Mouse (Mus musculus): ENCODE results near the gene Rcn3. TPM values are rescaled to one million over a fixed set of nuclear protein-coding genes. Genes with fewer than 3 reads are reported as not detected.
"Not testable (repeated sequence)": the region's sequence is repeated elsewhere in the genome, so short reads cannot be mapped to it uniquely, and the experiment has no call there.

The Rcn3 gene
- polyA plus RNA-seq, 1 experiment, result 10.4 TPM

DNA sequence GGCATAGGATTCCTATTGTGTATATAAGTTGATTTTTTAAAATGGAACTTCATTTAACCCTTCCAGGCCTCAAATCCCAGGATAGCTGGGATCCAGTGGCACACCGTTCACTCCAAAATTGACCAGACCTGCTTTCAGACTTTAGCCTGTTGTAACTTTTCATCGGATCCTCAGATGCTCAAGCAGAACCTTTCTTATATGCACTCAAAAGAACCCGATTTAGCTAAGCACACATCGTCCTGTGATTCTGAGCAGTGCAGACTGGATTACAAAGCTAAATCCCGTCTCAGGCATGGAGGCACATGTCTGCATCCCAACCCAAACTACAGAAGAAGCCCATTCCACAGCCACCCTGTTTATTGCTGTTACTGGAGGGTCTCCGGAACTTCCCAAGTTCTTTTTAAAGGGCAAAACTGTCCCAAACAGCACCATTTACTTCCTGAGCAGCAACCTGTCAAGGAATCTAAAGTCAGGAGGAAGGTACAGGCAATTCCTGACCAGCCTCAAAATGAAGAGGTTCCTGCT is 35.7 kb upstream of the Rcn3 start:
- Histone ChIP-seq H3K4me3 (ENCODE audit: control insufficient read depth, low read depth, low read length) (peak overlapping the region; percentile 89), H3K27ac (ENCODE audit: control insufficient read depth, insufficient read depth, low read depth, low read length) (peak overlapping the region; percentile 96), H3K4me1 (ENCODE audit: control insufficient read depth, insufficient read depth, low read length) (peaks cover 20% of the 10 kb centered on the region), H3K36me3 (ENCODE audit: control insufficient read depth, insufficient read depth, low read length) (no peaks in the 10 kb centered on the region), H3K27me3 (ENCODE audit: control insufficient read depth, insufficient read depth, low read length) (no peaks in the 10 kb centered on the region)
- TF ChIP-seq CTCF (IDR thresholded peaks at IDR 0.05; ENCODE audit: control insufficient read depth, insufficient read depth, insufficient replicate concordance, low read depth, low read length) (no peak), POLR2A (IDR thresholded peaks at IDR 0.05; ENCODE audit: control insufficient read depth, low read depth, low read length) (no peak)

DNA sequence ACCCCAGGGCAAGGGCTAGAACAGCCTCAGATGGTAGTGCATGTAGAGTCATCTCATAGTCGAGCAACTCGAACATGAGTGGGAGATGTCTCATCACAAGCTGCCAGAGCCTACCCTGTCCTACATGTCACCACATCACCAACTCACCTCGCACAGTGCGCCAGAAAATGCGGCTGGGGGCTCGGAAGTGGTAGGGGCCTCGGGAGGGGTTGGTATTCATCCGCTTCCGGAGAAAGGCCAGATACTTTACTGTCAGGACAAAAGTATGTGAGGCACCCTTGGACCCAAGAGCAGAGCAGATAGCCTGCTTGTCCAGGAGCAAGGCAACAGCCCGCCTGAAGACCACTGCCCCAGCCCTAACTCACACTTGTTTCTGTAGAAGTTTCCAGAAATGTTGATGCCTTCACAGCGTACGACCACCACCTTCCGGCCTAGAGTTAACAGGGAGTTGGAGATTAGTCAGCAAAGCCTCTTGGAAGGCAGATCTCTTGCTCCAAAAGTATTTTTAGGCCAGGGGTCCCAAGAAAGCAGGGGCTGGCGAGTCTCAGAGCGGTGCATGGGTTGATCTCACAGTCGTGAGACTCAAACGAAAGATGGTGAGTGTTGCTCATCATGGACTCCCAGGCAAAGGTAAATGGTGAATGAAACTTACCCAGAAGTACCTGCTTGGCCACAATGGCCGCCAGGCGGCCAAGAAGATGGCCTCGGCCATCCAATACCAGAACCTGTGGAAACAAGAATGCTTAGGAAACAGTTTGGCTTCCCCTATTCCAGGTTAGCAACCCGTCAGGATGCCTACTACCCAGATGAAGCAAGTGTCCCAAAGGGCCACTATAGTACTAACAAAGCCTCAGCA is 35.1 kb upstream of the Rcn3 start:
- Histone ChIP-seq H3K36me3 (ENCODE audit: control insufficient read depth, insufficient read depth, low read length) (no peaks in the 10 kb centered on the region; the same call in 1 of the 2 replicates), H3K27me3 (ENCODE audit: control insufficient read depth, insufficient read depth, low read length) (no peaks in the 10 kb centered on the region), H3K4me1 (ENCODE audit: control insufficient read depth, insufficient read depth, low read length) (peaks cover 20% of the 10 kb centered on the region), H3K27ac (ENCODE audit: control insufficient read depth, insufficient read depth, low read depth, low read length) (no peak overlapping the region), H3K4me3 (ENCODE audit: control insufficient read depth, low read depth, low read length) (no peak overlapping the region; the same call in none of the 2 replicates)
- no peak for TF ChIP-seq POLR2A (IDR thresholded peaks at IDR 0.05; ENCODE audit: control insufficient read depth, low read depth, low read length)
- TF ChIP-seq CTCF (IDR thresholded peaks at IDR 0.05; ENCODE audit: control insufficient read depth, insufficient read depth, insufficient replicate concordance, low read depth, low read length), result no peak

DNA sequence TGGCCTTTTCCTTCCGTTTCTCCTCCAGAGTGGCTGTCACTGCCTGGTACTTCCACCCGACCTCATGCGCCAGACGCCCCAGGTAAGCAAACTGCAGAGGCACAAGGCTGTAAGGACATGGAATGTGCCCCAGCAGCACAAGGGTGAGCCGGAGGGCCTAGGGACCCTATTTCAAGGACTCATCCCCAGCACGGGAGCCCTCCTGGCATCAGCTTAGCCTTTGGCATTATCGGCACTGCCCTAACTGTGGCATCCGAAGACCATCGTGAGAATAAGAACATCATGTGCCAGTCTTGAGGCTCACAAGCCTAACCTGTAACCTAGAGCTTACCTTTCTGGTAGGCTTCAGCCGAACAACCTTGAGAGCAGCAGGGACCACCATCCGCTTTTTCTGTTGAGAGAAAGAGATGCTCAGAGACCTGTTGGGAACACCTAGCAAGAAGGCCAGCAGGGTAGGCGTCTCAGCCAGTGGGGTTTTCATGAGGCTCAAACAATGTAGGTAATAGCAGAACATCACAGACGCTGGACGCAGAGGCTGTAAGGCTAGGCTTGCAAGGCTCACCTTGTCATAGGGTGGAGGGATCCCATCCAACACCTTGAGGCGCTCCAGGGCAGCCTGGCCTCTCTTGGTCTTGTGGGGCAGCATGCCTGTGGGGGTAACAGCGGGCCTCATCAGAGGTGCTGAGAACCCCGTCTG is 34.3 kb upstream of the Rcn3 start:
- Histone ChIP-seq H3K27me3 (ENCODE audit: control insufficient read depth, insufficient read depth, low read length) (no peaks in the 10 kb centered on the region), H3K4me1 (ENCODE audit: control insufficient read depth, insufficient read depth, low read length) (peaks cover 20% of the 10 kb centered on the region), H3K27ac (ENCODE audit: control insufficient read depth, insufficient read depth, low read depth, low read length) (no peak overlapping the region), H3K4me3 (ENCODE audit: control insufficient read depth, low read depth, low read length) (no peak overlapping the region; the same call in 1 of the 2 replicates), H3K36me3 (ENCODE audit: control insufficient read depth, insufficient read depth, low read length) (no peaks in the 10 kb centered on the region; the same call in 1 of the 2 replicates)
- TF ChIP-seq POLR2A (IDR thresholded peaks at IDR 0.05; ENCODE audit: control insufficient read depth, low read depth, low read length) (no peak), CTCF (IDR thresholded peaks at IDR 0.05; ENCODE audit: control insufficient read depth, insufficient read depth, insufficient replicate concordance, low read depth, low read length) (no peak)

DNA sequence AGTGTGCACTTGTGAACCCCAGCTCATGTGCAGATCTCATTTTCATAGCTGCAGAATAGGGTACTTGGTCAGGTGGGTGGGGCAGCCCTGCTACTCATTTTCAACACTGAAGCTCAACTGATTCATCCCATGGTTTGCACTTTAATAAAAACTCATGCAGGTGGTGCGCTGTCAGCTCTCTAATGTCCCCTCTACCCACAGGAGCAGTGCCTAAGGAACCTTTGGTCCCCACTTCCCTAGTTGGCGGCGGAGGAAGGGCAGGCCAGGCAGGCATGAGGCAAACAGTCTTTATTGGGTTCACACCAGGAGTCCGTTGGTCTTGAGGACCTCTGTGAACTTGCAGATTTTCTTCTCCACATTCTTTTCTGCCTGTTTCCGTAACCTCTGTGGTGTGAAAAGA is 33.6 kb upstream of the Rcn3 start:
- H3K36me3 ChIP-seq (ENCODE audit: control insufficient read depth, insufficient read depth, low read length); H3K27me3 ChIP-seq (ENCODE audit: control insufficient read depth, insufficient read depth, low read length); H3K27ac ChIP-seq (ENCODE audit: control insufficient read depth, insufficient read depth, low read depth, low read length): not testable (repeated sequence)
- Histone ChIP-seq H3K4me3 (ENCODE audit: control insufficient read depth, low read depth, low read length) (peak overlapping the region; percentile 68; the same call in 1 of the 2 replicates), H3K4me1 (ENCODE audit: control insufficient read depth, insufficient read depth, low read length) (peaks cover 20% of the 10 kb centered on the region)

DNA sequence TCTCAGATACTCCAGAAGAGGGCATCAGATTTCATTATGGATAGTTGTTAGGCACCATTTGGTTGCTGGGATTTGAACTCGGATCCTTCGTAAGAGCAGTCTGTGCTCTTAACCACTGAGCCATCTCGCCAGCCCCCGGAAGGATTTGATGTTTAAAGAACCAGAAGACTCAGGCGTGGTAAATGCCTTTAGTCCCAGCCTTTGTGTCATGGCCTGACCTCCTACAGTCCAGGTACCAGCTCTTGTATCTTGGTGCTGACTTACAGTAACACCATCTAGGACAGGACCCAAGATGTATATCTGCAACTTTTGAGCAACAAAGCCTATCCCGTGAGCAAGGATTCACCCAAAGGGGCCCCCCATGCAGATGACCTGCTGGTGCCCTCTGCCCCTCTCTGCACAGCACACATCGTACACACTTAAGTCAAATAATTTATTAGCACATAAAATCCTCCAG is 33.2 kb upstream of the Rcn3 start:
- TF ChIP-seq CTCF (IDR thresholded peaks at IDR 0.05; ENCODE audit: control insufficient read depth, insufficient read depth, insufficient replicate concordance, low read depth, low read length) (no peak), POLR2A (IDR thresholded peaks at IDR 0.05; ENCODE audit: control insufficient read depth, low read depth, low read length) (no peak)
- peaks cover 18% of the 10 kb centered on the region for H3K4me1 ChIP-seq (ENCODE audit: control insufficient read depth, insufficient read depth, low read length)
- H3K36me3 ChIP-seq (ENCODE audit: control insufficient read depth, insufficient read depth, low read length), result no peaks in the 10 kb centered on the region; the same call in none of the 2 replicates
- peak overlapping the region; percentile 68 for H3K4me3 ChIP-seq (ENCODE audit: control insufficient read depth, low read depth, low read length)
- H3K27me3 ChIP-seq (ENCODE audit: control insufficient read depth, insufficient read depth, low read length), result no peaks in the 10 kb centered on the region
- H3K27ac ChIP-seq (ENCODE audit: control insufficient read depth, insufficient read depth, low read depth, low read length), result 0 out of 2 replicates have a peak overlapping the region, but pooled peaks have one; percentile 23

DNA sequence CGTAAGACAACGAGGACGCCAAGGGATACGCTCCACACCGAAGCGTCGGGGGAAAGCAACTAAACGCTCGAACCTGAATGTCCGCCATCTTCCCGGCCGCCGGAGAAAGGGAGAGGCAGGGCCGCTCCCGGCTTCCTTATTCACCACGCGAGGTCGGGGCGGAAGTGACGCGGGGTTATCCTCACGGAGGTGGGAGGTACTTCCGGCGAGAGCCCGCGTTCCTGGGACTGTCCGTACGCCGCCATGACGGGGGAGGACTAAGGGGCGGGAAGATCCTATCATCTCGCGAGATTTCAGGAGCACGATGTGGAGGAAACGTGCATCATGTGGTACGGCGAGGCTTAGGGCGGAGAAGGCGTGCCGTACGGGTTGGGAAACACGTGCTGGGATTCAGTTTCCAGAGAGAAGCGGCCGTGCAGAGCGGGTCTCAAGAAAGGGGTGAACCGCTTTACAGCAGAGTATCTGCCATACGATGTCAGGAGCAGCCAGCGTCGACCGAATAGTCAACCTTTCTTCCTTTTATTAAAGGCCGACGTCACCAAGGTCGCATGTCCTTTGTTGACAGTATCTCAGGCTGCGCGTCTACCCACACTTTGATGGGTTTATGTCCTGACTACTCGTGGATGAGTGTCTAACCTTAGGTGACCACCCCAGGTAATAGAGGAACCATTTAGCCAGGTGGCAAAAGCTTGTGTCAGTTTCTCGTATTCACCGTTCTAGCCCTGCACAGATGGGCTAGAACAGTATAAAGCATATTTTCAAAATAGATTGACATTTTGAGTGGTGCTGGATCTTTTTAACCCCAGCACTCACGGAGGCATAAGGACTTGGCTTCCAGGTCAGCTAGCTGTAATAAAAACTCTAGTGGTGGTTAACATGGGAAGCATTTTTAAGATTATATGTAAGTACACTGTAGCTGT is 32.5 kb upstream of the Rcn3 start, which contains the start of gene Rps11:
Rps11 (minus strand) TSS at position 216 of the 920 bp plus-strand sequence.
- Histone ChIP-seq H3K27me3 (ENCODE audit: control insufficient read depth, insufficient read depth, low read length) (no peaks in the 10 kb centered on the region), H3K36me3 (ENCODE audit: control insufficient read depth, insufficient read depth, low read length) (no peaks in the 10 kb centered on the region; the same call in none of the 2 replicates), H3K27ac (ENCODE audit: control insufficient read depth, insufficient read depth, low read depth, low read length) (peak within 1 kb of the TSS; percentile 96), H3K4me1 (ENCODE audit: control insufficient read depth, insufficient read depth, low read length) (peaks cover 16% of the 10 kb centered on the region), H3K4me3 (ENCODE audit: control insufficient read depth, low read depth, low read length) (peak within 1 kb of the TSS; percentile 94)
- TF ChIP-seq CTCF (IDR thresholded peaks at IDR 0.05; ENCODE audit: control insufficient read depth, insufficient read depth, insufficient replicate concordance, low read depth, low read length), result no peak
- TF ChIP-seq POLR2A (IDR thresholded peaks at IDR 0.05; ENCODE audit: control insufficient read depth, low read depth, low read length), result peak; percentile 90

Data from testis, adult 2 months (tissue).